ENCODE assay signal across 12 mouse cellular contexts in genomic region chr10:13376428-13377260, GRCm38 (mm10).
DNase-seq lines count a peak whose midpoint lies in the region; ATAC-seq and TF ChIP-seq lines count a peak whose summit lies in the region.
"Had no signal": no experiment of that assay in that cellular context is flagged by ENCODE, and none has a peak within 500 bp of the region (broad histone marks: within the 10 kb centered on the region; RNA-seq: fewer than 3 reads in every experiment).

No protein-coding gene starts in this region.

- 0 out of 2 replicates have a peak, but pooled peaks have one; percentile 25 for ATAC-seq in frontal cortex, adult (ENCODE audit: low TSS enrichment)
- ATAC-seq in lung, embryonic 15.5 days (ENCODE audit: borderline replicate concordance, extremely low read depth, low FRiP score, low TSS enrichment): peak; percentile 73
- ATAC-seq in intestine, embryonic 16.5 days: peak; percentile 55
- ATAC-seq in stomach, embryonic 15.5 days (ENCODE audit: insufficient read depth, low FRiP score, low read depth): peak; percentile 61
- ATAC-seq in hindbrain, postnatal 0 days: no peak

- no peak for TF ChIP-seq CTCF in hindbrain, postnatal 0 days (IDR thresholded peaks at IDR 0.05; ENCODE audit: low read depth)

- H3K9me3 ChIP-seq in lung, embryonic 15.5 days: no peaks in the 10 kb centered on the region
- no peaks in the 10 kb centered on the region for H3K9me3 ChIP-seq in intestine, embryonic 16.5 days (ENCODE audit: control insufficient read depth, low read length)
- H3K9me3 ChIP-seq in stomach, embryonic 15.5 days: no peaks in the 10 kb centered on the region
- H3K9me3 ChIP-seq in hindbrain, postnatal 0 days (ENCODE audit: low read length): no peaks in the 10 kb centered on the region

- intact Hi-C loops in left cerebral cortex, postnatal 25 days (cut with DNase I): no loop called here

- peak overlapping the region; percentile 66 for H3K27ac ChIP-seq in lung, embryonic 15.5 days
- peak overlapping the region; percentile 38 for H3K27ac ChIP-seq in intestine, embryonic 16.5 days (ENCODE audit: low read length)
- H3K27ac ChIP-seq in stomach, embryonic 15.5 days: peak overlapping the region; percentile 85
- H3K27ac ChIP-seq in hindbrain, postnatal 0 days: no peak overlapping the region
- H3K27ac ChIP-seq: macrophage had no signal

- WGBS in lung, embryonic 15.5 days: 36% methylated on average over 13 of the region's 13 CpGs
- WGBS in intestine, embryonic 16.5 days: 47% methylated on average over 13 of the region's 13 CpGs
- 36% methylated on average over 13 of the region's 13 CpGs for WGBS in stomach, embryonic 15.5 days
- WGBS in hindbrain, postnatal 0 days: 57% methylated on average over 13 of the region's 13 CpGs

- H3K4me3 ChIP-seq in lung, embryonic 15.5 days: no peak overlapping the region
- H3K4me3 ChIP-seq in intestine, embryonic 16.5 days (ENCODE audit: low read length): no peak overlapping the region
- no peak overlapping the region for H3K4me3 ChIP-seq in stomach, embryonic 15.5 days (replicated peaks)
- H3K4me3 ChIP-seq in hindbrain, postnatal 0 days (ENCODE audit: low read length): no peak overlapping the region

- DNase-seq in frontal cortex, postnatal 14 days (ENCODE audit: low spot score in 2 of 2): no peak
- DNase-seq in lung, postnatal 25 days (ENCODE audit: low spot score): no peak
- no peak for DNase-seq in hindbrain, postnatal 0 days (ENCODE audit: low spot score)
- no peak for DNase-seq in left cerebral cortex, postnatal 25 days (ENCODE audit: low spot score in 2 of 2)
- DNase-seq: adrenal gland, adult 2 months; spleen, adult 18-20 months; thymus, postnatal 14 days had no signal

- no peak overlapping the region for H3K9ac ChIP-seq in lung, embryonic 15.5 days
- no peak overlapping the region for H3K9ac ChIP-seq in intestine, embryonic 16.5 days (ENCODE audit: low read depth, low read length)
- H3K9ac ChIP-seq in stomach, embryonic 15.5 days: no peak overlapping the region
- H3K9ac ChIP-seq in hindbrain, postnatal 0 days (replicated peaks; ENCODE audit: low read length): no peak overlapping the region

- H3K36me3 ChIP-seq in lung, embryonic 15.5 days: no peaks in the 10 kb centered on the region
- H3K36me3 ChIP-seq in intestine, embryonic 16.5 days (ENCODE audit: control insufficient read depth, insufficient read depth, low read length): no peaks in the 10 kb centered on the region
- no peaks in the 10 kb centered on the region for H3K36me3 ChIP-seq in stomach, embryonic 15.5 days
- H3K36me3 ChIP-seq in hindbrain, postnatal 0 days (ENCODE audit: insufficient read depth, low read length): no peaks in the 10 kb centered on the region

- no peaks in the 10 kb centered on the region for H3K27me3 ChIP-seq in lung, embryonic 15.5 days
- no peaks in the 10 kb centered on the region for H3K27me3 ChIP-seq in intestine, embryonic 16.5 days (replicated peaks; ENCODE audit: control insufficient read depth, insufficient read depth, low read length)
- H3K27me3 ChIP-seq in stomach, embryonic 15.5 days (replicated peaks): no peaks in the 10 kb centered on the region
- no peaks in the 10 kb centered on the region for H3K27me3 ChIP-seq in hindbrain, postnatal 0 days (ENCODE audit: insufficient read depth, low read length)

- peaks cover 25% of the 10 kb centered on the region for H3K4me1 ChIP-seq in lung, embryonic 15.5 days
- H3K4me1 ChIP-seq in intestine, embryonic 16.5 days (ENCODE audit: control insufficient read depth, insufficient read depth, low read length): peaks cover 15% of the 10 kb centered on the region
- peaks cover 7% of the 10 kb centered on the region; the same call in 1 of the 2 replicates for H3K4me1 ChIP-seq in stomach, embryonic 15.5 days
- 0 out of 2 replicates have a peak, but pooled peaks cover 3% of the 10 kb centered on the region for H3K4me1 ChIP-seq in hindbrain, postnatal 0 days (ENCODE audit: insufficient read depth, low read length)

- no peak overlapping the region for H3K4me2 ChIP-seq in lung, embryonic 15.5 days
- H3K4me2 ChIP-seq in intestine, embryonic 16.5 days (ENCODE audit: low read depth, low read length): no peak overlapping the region
- no peak overlapping the region for H3K4me2 ChIP-seq in stomach, embryonic 15.5 days
- no peak overlapping the region for H3K4me2 ChIP-seq in hindbrain, postnatal 0 days (ENCODE audit: low read depth, low read length)
